Mouse (Mus musculus): ENCODE results near the gene Ftsj3.

Gene Ftsj3

DNA sequence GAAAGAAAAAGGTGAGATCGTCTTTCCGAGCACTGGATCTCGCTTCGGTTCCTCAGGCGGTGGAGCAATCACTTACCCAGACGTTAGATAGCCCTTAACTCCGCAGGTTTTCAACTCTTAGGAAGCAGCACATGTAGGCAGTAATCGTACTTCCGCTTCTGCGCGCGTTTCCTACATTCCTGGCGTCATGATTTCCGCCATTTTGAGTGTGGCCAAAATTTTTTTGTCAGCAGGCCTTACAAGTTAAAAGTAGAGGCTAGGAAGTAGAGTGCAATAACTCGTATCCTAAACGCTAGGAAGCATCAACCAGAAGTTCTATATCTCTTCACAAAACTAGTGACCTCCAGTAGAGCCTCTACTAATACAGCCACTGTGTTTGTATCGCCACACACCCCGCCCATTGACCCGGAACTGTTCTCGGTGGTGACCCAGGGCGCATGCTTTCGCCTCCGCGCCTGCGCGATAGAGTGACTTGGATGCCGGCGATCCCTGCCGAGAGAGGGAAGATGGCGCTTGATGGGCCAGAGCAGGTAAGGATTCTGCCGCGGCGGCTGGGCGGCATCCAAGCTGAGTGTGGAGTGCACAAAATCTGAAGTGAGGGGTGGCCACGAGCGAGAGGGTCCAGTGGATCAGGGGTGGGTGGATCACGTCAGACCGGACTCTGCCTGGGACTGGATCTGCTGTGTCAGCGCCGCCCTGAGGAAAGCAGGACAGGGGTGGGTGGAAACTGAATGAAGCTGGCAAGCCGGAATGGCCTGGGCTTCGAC lies at the start of gene Ftsj3, which contains the start of gene Psmc5:
Ftsj3 (minus strand) TSS at position 395 of the 767 bp plus-strand sequence.
Psmc5 (plus strand) TSS at position 470 of the 767 bp plus-strand sequence.
- DNase-seq (ENCODE audit: extremely low read depth, low read depth, low spot score) = no peak

DNA sequence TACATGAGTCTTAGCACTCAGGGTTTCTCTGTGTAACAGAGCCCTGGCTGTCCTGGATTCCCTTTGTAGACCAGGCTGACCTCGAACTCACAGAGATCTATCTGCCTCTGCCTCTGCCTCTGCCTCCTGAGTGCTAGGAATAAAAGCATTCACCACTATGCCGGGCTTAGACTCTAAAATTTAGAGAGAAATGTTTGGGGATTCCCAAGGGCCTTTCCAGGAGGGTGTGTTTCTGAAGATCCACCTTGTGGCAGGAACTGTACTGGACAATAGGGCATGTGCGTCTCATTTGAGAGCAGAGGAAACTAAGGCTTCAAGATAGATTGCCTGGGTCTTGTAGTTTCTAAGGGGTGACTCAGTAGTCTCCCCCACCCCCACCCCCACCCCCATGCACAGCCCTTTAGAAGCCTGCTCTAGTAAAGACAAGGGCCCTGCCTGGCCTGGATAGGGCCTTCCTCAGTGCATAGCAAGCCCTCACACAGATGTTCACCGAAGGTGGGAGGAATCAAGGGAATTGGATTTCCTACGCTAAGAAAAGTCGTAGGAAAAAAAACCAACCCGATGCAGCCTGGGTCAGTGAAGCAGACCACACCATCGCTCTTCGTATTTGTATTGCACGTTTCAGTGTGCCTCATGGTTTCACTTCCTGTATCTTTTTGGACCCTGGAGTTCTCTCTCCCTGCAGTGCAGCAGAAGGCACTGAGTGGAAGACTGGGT lies 49.6 kb upstream of the Ftsj3 start:
- DNase-seq (ENCODE audit: extremely low read depth, low read depth, low spot score) = no peak

DNA sequence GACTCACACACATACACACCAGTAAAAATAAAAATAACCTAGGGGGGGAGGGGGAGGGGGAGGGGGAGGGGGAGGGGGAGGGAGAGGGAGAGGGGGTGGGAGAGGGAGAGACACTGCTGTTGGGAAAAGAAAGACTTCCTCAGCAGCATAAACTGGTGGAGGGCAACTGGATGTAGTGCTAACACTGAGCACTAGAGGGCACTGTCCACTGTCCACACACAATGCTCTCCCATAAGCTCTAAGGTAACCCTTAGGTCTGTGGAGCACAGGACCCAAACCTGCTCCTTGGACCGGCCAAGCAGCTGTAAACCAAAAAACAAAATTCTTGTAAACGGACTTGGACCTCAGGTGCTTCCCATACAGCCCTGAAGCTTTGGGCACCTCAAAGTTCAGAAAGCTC lies 46.8 kb upstream of the Ftsj3 start:
- no peak for DNase-seq (ENCODE audit: extremely low read depth, low read depth, low spot score)

DNA sequence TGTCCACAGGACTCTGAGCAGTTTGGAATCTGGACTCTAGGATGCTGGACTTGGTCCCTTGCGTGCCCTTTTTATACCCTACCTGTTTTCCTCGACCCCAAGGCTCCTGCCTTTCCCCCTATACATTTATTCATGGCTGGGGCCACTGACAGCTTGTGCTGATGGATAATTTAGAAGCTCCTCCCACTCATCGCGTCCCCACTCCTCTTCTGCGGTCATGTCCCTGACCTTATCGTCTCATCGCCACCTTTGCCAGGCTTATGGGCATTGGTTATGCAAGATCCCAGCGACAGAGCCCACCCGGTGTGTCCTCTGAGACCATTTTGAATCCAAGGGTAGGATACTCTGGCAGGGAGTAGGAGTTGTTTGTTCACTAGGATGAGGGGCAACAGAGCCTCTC lies 45.9 kb upstream of the Ftsj3 start, which contains the start of gene Gh:
Gh (minus strand) TSS at position 101 of the 400 bp plus-strand sequence.
- no peak for DNase-seq (ENCODE audit: extremely low read depth, low read depth, low spot score)

DNA sequence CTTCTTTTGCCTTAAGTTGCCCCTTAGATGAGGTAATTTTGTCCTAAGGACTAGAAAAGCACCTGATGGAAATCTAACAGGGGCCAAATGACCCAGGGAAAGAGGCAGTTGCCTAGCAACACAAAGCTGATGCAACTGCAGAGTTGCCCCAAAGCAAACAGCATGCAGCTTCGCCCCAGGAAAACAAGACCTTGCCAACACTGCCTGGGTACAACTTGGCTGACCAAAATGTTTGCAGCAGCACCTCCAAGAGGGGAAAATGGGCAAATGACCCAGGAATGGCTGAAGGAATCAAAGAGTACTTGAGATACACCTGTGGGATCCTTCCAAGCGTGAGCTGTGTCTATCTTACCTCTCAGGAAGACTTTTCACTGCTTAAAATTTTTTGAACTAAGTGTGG lies 36.0 kb upstream of the Ftsj3 start:
- no peak for DNase-seq (ENCODE audit: extremely low read depth, low read depth, low spot score)

DNA sequence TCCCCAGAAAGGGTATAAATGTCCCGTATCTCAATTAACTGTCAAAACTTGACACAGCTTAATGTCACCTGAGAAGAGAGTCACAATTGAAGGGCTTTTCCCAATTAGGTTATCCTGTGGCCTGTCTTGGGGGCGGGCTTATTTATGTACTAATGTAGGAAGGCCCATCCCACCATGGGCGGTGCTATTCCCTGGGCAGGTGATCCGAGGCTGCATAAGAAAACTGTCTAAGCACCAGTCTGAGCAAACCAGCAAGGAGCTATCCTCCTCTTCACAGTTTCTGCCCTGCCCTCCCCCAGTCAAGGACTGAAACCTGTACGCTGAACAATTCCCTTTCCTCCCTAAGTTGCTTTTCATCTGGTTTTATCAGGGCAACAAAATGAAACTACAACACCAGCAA lies 34.5 kb upstream of the Ftsj3 start:
- no peak for DNase-seq (ENCODE audit: extremely low read depth, low read depth, low spot score)

DNA sequence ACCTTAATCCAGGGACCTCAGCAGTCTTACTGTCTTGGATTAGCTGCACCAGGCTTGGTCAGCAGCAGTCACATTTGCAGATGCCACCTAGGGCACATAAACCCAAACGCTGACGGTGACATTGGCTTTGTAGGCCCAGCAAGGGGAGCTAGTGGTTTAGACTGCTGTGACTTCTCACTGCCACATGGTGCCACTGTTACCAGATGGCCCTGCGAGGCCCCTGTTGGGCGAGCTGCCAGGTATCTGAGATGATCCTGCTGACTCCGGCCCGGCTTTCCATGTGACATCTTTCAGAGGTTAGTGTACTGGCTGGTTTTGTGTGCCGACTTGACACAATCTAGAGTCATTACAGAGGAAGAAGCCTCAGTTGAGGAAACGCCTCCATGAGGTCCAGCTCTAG lies 33.5 kb upstream of the Ftsj3 start:
- no peak for DNase-seq (ENCODE audit: extremely low read depth, low read depth, low spot score)

DNA sequence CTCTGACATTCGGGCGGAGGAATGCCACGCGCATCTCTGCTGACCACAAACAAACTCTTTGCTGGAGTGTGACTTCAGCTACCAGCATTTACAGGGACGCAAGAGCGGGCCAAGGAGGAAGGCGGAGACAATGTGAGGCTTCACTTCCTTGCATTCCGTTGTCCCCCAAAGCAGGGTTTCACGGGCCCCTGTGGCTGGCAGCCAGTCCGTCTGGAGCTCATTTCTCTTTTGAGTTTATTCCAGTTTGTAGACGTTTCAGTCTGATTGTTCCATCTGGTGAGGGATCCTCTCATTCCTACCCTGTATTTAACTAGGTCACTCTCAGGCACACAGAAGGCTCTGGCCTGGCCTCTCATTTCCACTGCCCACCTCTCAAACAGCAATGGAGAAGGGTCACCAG lies 31.1 kb upstream of the Ftsj3 start:
- no peak for DNase-seq (ENCODE audit: extremely low read depth, low read depth, low spot score)

DNA sequence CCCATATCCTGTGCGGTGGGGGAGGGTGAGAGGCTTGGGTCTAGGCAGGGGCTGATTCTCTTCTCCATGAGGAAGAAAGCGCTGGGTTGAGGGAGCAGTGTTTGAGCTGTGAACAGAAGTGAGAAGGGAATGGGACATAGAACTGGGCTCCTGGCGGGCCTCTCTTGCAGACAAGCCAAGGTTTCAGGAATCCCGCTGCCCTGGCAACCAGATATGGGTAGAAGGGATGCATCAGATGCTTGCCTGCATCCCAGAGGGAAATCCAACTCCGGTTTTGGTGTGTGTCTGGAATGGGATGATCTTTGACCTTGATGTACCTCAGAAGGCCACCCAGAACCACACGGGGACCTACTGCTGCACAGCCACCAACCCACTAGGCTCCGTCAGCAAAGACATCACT lies 30.3 kb upstream of the Ftsj3 start:
- no peak for DNase-seq (ENCODE audit: extremely low read depth, low read depth, low spot score)

DNA sequence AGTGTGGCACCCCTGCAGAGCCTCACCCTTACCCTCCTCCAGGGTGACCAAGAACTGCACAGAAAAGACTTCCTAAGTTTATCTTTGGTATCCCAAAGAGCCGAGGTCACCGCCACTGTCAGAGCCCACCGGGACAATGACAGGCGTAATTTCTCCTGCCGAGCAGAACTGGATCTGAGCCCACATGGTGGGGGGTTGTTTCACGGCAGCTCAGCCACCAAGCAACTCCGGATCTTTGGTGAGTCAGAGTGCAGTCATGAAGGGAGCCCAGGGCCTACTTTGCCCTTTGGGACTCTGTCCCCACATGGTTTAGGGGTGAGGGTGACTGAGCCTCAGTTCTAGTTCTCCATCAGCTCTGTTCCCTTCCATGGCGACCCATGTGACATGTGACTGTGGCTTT lies 28.2 kb upstream of the Ftsj3 start:
- DNase-seq (ENCODE audit: extremely low read depth, low read depth, low spot score) = no peak

DNA sequence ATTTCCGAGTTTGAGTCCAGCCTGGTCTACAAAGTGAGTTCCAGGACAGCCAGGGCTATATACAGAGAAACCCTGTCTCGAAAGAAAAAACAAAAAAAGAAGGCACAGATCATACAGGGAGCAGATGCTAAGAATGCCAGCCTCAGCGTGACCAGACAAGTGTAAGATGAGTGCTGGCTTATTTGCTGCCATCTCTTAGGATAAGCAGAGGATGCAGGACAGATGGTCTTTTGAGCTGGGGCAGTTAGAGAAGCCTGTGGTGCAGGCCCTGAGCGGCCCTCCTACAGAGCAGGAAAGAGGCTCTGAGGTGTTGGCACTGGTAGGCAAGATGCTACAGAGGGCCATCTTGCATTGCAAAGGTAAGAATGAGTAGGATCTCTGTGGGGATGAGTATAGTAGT lies 27.5 kb upstream of the Ftsj3 start:
- no peak for DNase-seq (ENCODE audit: extremely low read depth, low read depth, low spot score)

DNA sequence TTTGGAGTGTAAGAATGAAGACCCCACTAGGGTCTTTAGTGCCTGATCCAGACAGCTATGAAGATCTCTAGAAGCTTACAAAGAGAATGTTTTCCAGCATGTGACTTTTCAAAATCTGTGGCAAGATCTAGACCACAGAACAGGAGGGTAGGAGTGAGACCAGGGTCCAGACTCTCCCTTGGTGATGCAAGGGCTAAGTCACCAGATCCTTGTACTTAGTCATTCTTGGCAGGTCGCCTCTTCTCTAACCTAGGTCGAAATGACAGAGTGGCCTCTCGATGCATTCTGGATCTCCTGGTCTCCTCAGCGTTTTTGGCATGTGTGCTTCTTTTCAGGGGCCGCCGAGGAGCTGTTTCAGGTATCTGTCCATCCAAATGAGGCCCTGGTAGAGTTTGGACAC lies 26.6 kb upstream of the Ftsj3 start:
- DNase-seq (ENCODE audit: extremely low read depth, low read depth, low spot score) = no peak

DNA sequence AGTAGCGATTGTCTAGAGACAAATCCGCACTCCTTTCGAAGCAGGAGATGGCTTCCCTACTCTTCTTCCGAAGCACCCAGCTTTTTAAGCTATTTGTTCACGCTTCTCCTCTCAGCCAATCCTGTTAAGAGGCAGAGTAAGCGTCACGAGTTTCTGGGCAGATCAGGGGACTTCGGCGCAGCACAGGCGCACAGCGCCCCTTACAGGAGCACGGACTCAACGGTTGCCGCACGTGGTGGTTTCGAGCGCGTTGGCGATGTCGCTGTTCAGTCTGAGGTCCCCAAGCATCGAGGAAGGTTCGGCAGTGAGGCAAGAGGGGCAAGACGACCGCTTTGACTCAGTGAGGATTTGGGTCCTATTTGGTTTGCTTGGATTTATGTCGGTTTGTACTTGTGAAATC lies 20.6 kb upstream of the Ftsj3 start, which contains the start of gene Tcam1:
Tcam1 (plus strand) TSS at position 219 of the 400 bp plus-strand sequence.
- no peak for DNase-seq (ENCODE audit: extremely low read depth, low read depth, low spot score)

DNA sequence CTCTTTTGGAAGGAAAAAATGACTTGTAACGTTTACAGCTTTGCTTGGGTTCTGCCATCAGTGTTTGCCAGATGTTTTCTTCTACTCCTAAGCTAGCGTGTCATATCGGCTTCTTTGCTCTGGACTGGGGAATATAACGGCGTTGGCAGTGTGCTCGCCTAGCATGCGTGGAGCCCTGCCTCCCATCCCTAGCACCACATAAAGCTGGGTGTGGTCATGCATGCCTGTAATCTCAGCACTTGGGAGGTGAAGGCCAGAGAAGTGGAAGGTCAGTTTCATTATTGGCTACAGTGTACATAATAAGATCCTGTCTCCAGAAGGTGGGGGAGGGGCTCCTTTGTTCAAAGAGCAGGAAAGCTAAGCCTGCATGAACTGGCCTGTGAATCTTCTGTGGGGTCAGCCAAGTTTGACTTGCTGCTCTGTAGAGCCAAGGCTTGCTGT lies 19.1 kb upstream of the Ftsj3 start:
- DNase-seq (ENCODE audit: extremely low read depth, low read depth, low spot score) = no peak

DNA sequence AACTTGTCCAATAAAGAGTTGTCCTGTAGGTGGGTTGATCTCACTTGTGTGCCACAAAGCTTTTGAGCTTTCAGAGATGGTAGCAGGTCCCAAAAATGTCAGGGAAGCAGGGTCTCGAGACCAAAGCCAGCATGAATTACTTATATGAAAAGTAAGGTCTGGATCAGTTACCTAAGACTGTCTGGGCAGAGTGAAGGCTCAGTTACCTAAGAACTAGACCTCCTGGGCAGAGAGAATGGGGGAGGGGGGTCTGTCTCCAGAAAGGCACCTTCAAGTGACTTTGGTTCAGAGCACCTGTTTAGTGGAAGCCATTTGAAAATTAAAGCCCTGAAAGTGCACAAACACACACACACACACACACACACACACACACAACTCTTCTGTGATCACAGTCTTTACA lies 18.5 kb upstream of the Ftsj3 start:
- no peak for DNase-seq (ENCODE audit: extremely low read depth, low read depth, low spot score)

DNA sequence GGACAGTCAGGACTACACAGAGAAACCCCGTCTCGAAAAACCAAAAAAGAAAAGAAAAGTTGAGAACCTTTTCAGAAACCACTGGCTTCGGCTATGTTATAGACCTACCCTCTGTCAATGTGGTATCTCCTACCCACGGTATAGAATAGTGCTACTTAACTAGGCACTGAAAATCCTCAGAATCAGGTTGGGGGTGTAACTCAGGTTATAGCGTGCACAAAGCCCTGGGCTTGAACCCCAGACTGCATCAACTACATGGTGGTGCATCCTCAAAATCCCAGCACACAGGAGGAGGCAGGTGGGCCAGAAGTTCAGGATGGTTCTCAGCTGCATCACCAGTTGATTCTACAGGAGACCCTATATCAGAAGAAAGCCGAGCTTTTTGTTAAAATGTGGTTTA lies 17.9 kb upstream of the Ftsj3 start:
- DNase-seq (ENCODE audit: extremely low read depth, low read depth, low spot score) = no peak

DNA sequence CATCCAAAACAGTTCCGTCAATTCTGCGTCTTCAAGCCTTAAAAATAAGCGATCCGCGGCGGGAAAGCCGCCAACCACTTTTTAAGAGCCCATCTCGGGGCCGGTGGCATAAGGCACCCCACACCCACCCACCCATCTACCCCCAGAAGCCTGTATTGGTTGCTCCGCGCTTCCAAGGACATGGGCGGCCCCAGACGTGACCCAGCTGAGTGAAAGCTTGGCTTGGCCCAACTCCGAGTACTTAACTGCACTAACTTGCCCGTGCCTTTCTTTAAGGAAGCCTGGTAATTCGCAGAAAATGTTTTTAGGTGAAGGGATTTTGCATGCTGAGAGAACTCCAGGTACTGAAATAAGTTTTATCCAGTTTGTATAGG lies 17.4 kb upstream of the Ftsj3 start:
- no peak for DNase-seq (ENCODE audit: extremely low read depth, low read depth, low spot score)

DNA sequence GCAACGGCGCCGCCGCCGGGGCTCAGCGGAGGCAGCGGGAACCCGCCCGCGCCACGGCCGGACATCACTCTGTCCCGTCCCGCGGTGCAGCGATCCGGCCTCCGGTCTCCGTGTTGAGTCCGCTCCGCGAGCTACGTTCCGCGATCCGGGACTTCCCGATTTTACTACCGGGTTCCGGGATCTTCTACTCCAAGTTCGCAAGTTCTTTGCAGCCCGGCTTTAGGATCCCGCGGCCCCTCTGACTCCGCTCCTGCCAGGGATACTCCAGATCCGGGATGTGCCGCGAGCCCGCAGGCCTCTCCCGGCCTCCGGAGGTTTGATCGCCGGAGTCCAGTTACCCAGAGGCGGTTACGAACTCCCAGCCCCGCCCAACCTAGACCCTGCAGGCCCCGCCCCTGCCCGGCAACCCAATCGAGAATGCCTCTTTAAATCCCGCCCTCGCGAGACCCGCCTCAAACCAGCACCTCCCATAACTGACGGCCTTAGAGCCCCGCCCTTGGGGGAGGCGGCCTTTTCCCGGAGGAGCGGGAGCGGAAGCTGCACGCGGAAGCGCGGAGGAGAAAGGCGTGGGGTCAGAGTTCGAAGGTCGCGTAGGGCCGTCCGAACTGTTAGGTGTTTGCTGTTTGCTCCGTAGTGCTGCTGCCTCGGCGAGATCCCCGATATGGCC lies 16.9 kb upstream of the Ftsj3 start, which contains the start of gene Smarcd2:
Smarcd2 (minus strand) TSS at position 329 of the 667 bp plus-strand sequence.
- DNase-seq (ENCODE audit: extremely low read depth, low read depth, low spot score) = peak; percentile 82

DNA sequence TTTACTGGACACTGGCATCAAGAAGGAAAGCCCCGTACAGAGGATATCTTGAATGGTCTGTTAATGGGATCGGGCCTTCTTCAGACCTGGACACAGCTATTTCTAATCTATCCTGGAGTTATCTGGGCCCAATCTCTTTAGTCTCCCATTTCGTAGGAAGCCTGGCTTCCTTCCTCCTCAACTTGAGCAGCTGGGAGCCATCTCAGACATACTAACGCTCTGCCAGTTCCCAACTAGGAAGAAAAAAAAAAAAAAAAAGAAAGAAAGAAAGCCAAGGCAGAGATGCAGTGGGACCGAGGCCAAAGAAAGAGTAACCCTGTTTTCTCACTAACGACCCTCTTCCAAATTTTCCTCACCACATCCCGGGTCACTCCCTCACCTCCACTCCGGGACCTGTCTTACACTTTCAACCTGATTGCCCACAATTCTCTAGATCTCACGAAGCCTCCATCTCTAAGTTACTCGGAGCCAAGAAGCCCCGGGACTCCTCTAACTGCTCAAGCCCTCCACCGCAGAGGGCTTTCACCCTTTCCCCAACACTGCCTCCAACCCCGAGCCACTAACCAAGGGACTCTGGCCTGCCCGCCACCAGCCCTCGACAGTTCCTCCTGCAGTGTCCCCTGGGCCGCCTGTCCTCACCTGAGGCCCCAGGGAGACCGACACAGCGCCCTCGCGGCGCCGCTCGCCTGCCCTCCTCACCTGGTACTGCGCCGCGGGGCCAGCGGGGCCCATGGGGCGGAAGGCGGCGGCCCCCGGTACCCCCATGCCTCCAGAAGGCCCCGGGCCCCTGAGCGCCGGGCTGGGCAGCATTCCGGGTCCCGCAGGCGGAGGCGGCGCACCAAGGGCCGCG lies 16.1 kb upstream of the Ftsj3 start:
- no peak for DNase-seq (ENCODE audit: extremely low read depth, low read depth, low spot score)

DNA sequence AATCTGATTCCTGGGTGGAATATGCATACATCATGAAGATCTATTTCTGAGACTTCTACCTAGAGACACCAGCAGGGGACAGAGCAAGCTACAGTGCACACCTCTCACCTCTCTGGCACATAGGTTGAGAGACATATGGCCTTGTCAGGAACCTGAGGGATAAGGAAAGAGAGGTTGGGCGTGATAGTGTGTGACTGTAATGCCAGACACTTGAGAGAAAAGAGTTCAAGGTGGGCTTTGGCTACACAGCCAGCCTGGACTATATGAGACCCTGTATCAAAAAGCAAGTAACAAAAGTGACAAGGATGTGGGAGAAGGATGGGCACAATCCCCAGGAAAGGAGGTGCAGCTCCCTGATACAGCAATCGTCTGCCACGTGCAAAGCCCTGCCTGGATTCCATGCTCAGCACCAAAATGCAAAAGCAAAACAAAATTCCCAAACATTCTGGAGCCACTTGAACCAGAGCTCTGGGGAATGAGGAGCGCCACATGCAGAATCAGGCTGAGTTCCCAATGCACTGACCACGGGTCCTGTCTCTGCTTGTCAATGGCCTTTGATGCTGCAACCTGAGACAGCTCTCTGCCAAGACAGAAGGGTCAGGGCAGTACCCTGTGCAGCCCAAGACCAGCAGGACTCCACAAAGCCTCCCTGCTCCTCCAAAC lies 15.4 kb upstream of the Ftsj3 start:
- DNase-seq (ENCODE audit: extremely low read depth, low read depth, low spot score) = no peak

Measured in fat pad, adult 2 months (tissue).